Mouse (Mus musculus) liver, postnatal 0 days (tissue): ENCODE results near the gene Cops6. TPM values are rescaled to one million over a fixed set of nuclear protein-coding genes. Genes with fewer than 3 reads are reported as not detected.
A peak's percentile ranks its signal among the peaks of the same experiment; 100 is the strongest.

Source experiments
- ATAC-seq: fragments of 200-750 bp; cut with Nextera tagmentation; 2 replicates; pipeline ENCODE4 v1.8.0; 2017; ENCODE audit warnings: mild to moderate bottlenecking, moderate library complexity
- DNase-seq: peaks from one replicate; pipeline ENCODE4 v3.0.0-alpha.2; 2016
- H3K27ac ChIP-seq: fragments of 300-500 bp; sonication (generic); 2 replicates; pipeline ENCODE4 v1.5.1; 2014; ENCODE audit warnings: antibody characterized with exemption, moderate library complexity, mild to moderate bottlenecking, low read depth
- H3K27me3 ChIP-seq: fragments of 300-500 bp; sonication (generic); 2 replicates; pipeline ENCODE4 v1.6.1; 2014; ENCODE audit warnings: low read length, control low read depth, mixed read lengths; ENCODE audit not compliant: insufficient read depth
- H3K36me3 ChIP-seq: fragments of 300-500 bp; sonication (generic); replicated peaks from 2 replicates; pipeline ENCODE4 v1.6.1; 2014; ENCODE audit warnings: mild to moderate bottlenecking, control low read depth, low read length, moderate library complexity, mixed read lengths; ENCODE audit not compliant: insufficient read depth
- H3K4me1 ChIP-seq: fragments of 300-500 bp; sonication (generic); 2 replicates; pipeline ENCODE4 v1.6.1; 2014; ENCODE audit warnings: antibody characterized with exemption, mild to moderate bottlenecking, control low read depth; ENCODE audit not compliant: insufficient read depth
- H3K4me2 ChIP-seq: fragments of 300-500 bp; sonication (generic); 2 replicates; pipeline ENCODE4 v1.6.1; 2014; ENCODE audit warnings: low read depth, mild to moderate bottlenecking, low read length, moderate library complexity, mixed read lengths
- H3K4me3 ChIP-seq: fragments of 300-500 bp; sonication (generic); 2 replicates; pipeline ENCODE4 v1.5.1; 2014; ENCODE audit warnings: low read depth, low read length
- H3K9ac ChIP-seq: fragments of 300-500 bp; sonication (generic); replicated peaks from 2 replicates; pipeline ENCODE4 v1.6.1; 2014; ENCODE audit warnings: mild to moderate bottlenecking, moderate library complexity
- H3K9me3 ChIP-seq: fragments of 300-500 bp; sonication (generic); 2 replicates; pipeline ENCODE4 v1.6.1; 2016; ENCODE audit warnings: mild to moderate bottlenecking, control low read depth, low read length, mixed read lengths
- CTCF ChIP-seq: sonication (generic); IDR thresholded peaks from 2 replicates; pipeline ENCODE4 v1.5.1; 2016; ENCODE audit warnings: antibody characterized with exemption, low read depth
- EP300 ChIP-seq: IDR thresholded peaks from 2 replicates; pipeline ENCODE4 v1.6.1; 2016; ENCODE audit warnings: antibody characterized with exemption, low read depth, mild to moderate bottlenecking
- WGBS: fragments of 180-500 bp; shearing (Covaris S2); extraction: QIAGEN DNeasy Blood & Tissue Kit; methylation state at CpG from one replicate; pipeline ENCODE4 v1.1.7; 2014; ENCODE audit not compliant: insufficient replicate concordance; 5-methylcytosine and 5-hydroxymethylcytosine counted together
- polyA plus RNA-seq: library from polyadenylated mRNA; unstranded; fragments of >200 nt; fragmentation: Nextera tagmentation; extraction: Ambion mirVana; gene quantifications from 2 replicates; pipeline ENCODE4 v1.2.1, GENCODE M21; 2015

Gene Cops6
- polyA plus RNA-seq, 1 experiment from 2014 or later: 222 TPM

DNA sequence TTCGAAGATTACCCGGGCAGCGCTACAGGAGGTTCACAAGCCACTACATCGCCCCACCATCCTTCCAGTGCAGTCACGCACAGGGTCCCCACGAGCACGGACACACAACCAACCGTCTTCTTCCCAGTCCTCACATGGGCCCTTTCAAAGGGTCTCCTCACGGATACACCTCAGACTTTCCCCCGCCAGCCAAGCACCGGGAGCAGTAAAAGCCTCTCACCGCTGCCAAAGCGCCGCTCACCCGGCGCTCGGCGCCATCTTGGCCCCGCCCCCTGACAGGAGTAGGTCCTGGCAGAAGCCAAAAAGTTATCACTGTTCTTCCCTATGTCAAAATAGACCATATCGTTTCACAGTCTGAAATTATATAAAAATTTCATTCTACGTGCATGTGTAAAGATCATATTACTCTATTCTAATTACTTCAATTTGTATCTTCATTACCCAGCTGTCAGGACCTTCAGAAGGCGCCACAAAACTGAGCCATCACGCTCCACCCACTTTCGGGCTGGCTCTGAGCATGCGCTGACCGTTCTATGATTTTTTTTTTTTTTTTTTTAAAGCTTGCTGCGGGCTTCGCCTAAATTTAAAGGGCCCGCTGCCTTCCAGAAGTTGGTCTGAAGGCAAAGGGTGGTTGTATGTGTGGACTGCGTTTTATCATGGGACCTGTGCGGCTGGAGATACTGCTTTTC is 26.2 kb downstream of the Cops6 start, which contains the start of the genes Taf6 and Cnpy4:
Gene Taf6, minus strand, starts transcription at position 502 of the 689 bp plus-strand sequence.
Gene Cnpy4, plus strand, starts transcription at position 536 of the 689 bp plus-strand sequence.
- TF ChIP-seq EP300 (peak; percentile 100), CTCF (no peak)
- Histone ChIP-seq H3K36me3 (peaks cover 20% of the 10 kb centered on the region), H3K9me3 (no peaks in the 10 kb centered on the region), H3K27me3 (no peaks in the 10 kb centered on the region), H3K9ac (peak within 1 kb of the TSS; percentile 94), H3K27ac (peak within 1 kb of the TSS; percentile 70), H3K4me3 (peak within 1 kb of the TSS; percentile 96), H3K4me1 (peaks cover 16% of the 10 kb centered on the region), H3K4me2 (peak within 1 kb of the TSS; percentile 94)
- ATAC-seq: peak; percentile 91
- WGBS: under 1% methylated on average over 31 of the region's 31 CpGs
- peak; percentile 89 for DNase-seq

DNA sequence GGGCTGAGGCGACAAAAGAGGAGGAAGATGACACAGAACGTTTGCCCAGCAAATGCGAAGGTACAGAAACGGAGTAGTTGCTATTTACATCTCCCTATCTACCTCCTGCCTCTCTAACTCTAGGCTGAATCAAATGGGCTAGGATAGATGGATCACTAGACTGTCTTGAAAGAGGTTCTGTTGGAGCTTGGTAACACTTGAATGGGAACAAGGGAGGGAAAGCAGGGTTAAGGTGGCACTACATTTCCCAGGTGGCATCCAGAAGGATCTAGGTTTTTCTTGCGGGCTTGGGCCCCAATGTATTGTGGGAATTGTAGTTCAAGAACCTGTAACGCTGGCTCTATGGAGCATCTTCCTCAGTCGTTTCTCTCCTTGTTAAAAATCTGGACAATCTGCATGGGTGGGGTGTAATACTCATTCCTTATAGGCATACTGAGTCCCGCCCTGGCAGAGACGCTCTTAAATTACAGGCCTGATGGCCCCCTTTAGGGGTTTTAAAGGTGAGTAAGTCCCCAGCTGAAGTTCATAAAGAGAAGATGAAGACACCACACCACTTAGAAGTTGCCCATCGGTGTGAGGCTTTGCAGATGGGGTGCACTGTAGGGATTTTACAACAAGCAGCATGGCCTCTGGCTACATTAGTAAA is 26.9 kb downstream of the Cops6 start:
- peak; percentile 67 for DNase-seq
- Histone ChIP-seq H3K27me3 (no peaks in the 10 kb centered on the region), H3K4me1 (peaks cover 16% of the 10 kb centered on the region), H3K4me3 (peak overlapping the region; percentile 96), H3K9ac (peak overlapping the region; percentile 94), H3K36me3 (peaks cover 14% of the 10 kb centered on the region), H3K9me3 (no peaks in the 10 kb centered on the region), H3K4me2 (peak overlapping the region; percentile 94), H3K27ac (peak overlapping the region; percentile 70)
- 2% methylated on average over 10 of the region's 10 CpGs for WGBS
- TF ChIP-seq EP300: no peak
- no peak for TF ChIP-seq CTCF
- peak; percentile 84 for ATAC-seq

DNA sequence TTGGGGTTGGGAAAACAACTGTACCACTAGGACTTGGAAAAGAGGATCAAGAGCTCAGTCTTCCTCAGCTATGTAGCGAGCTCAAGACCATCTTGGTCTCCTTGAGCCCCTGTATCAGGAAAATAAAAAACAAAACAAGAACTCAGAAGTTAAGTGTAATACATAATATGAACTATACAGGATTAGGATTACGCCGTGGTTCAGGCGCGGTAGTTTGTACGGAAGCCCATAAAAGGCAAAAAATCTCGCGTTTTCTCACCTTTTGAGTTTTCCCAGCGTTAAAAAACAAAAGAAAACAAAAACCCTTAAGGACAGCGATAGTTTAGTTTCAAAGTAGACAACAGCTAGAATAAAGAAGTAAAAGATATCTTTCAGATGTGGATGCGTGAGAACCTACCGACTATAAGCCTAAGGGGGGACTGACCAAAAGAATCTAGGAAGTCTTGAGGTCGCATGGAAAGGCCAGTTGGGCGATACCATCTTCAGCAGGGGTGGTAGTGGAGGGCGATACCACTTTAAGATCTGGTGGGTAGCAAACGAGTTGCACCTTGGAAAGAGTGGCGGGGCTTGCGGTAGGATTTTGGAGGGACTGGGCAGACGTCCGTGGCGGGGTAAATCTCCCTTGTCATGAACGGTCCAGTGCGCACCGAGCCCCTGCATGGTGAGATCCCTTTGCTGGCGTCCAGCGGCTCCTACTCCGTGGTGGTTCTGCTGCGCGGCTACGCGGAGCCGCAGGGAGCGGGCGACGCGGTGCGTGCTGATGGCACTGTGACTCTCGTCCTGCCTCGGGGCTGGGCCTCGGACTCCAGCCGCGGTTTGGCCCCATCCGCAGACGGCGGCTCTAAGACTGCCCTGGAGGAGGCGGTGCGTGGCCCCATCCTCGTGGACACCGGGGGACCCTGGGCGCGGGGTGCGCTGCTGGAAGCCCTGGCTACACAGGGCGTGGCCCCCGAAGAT is 33.2 kb downstream of the Cops6 start, which contains the start of gene Mblac1:
Gene Mblac1, plus strand, starts transcription at position 544 of the 957 bp plus-strand sequence.
- Histone ChIP-seq H3K9me3 (no peaks in the 10 kb centered on the region), H3K4me2 (peak within 1 kb of the TSS; percentile 100), H3K27ac (peak within 1 kb of the TSS; percentile 86), H3K27me3 (no peaks in the 10 kb centered on the region), H3K4me1 (peaks cover 15% of the 10 kb centered on the region), H3K36me3 (0 out of 2 replicates have a peak, but pooled peaks cover 3% of the 10 kb centered on the region), H3K4me3 (peak within 1 kb of the TSS; percentile 83), H3K9ac (peak within 1 kb of the TSS; percentile 87)
- 6% methylated on average over 54 of the region's 54 CpGs for WGBS
- peak; percentile 83 for ATAC-seq
- peak; percentile 60; the same call in 1 of the 2 replicates for TF ChIP-seq EP300
- no peak for TF ChIP-seq CTCF
- peak; percentile 86 for DNase-seq

DNA sequence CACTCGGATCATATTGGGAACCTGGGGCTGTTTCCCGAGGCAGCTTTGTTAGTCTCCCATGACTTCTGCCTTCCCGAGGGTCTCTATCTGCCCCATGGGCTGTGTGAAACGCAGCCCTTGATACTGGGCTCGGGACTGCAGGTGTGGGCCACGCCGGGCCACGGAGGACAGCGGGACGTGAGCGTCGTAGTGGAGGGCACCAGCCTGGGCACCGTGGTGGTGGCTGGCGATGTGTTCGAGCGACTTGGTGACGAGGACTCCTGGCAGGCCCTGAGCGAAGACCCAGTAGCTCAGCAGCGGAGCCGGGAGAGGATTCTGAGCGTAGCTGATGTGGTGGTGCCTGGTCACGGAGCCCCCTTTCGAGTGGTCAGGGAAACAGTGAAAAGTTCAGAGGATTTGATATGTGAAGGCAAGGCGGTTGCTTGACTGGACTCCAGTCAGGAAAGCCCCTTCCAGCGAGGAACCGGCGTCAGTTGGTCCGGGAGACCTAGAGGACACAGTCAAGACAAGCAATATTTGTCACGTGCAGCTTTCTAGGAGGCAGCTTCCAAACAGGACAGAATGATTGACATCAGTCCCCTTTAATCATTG is 34.0 kb downstream of the Cops6 start:
- Histone ChIP-seq H3K9ac (peak overlapping the region; percentile 87), H3K9me3 (no peaks in the 10 kb centered on the region), H3K27ac (peak overlapping the region; percentile 86), H3K4me2 (peak overlapping the region; percentile 100), H3K36me3 (0 out of 2 replicates have a peak, but pooled peaks cover 3% of the 10 kb centered on the region), H3K27me3 (no peaks in the 10 kb centered on the region), H3K4me1 (peaks cover 15% of the 10 kb centered on the region), H3K4me3 (peak overlapping the region; percentile 83)
- 2% methylated on average over 29 of the region's 29 CpGs for WGBS
- DNase-seq (peak; percentile 38), ATAC-seq (peak; percentile 42)
- TF ChIP-seq CTCF (no peak), EP300 (no peak)

DNA sequence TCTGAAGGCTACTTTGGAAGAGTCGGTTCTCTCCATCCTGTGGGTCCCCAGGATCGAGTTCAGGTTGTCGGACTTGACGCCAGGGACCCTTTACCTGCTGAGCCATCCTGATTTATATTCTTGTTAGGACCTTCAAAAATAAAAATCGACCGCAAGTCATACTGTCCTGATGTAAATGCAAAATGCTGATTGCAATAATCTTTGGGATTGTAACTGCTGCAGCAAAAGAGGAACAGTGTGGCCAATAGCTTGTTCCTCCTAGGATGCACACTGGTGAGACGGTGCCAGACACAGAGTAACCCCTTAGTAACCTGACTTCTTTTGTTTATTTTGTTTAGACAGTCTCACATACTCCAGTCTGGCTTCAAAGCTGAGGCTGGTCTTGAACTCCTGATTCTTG is 34.6 kb downstream of the Cops6 start:
- Histone ChIP-seq H3K4me2 (peak overlapping the region; percentile 100), H3K4me3 (no peak overlapping the region), H3K9ac (no peak overlapping the region), H3K27me3 (no peaks in the 10 kb centered on the region), H3K9me3 (no peaks in the 10 kb centered on the region), H3K27ac (no peak overlapping the region), H3K36me3 (no peaks in the 10 kb centered on the region), H3K4me1 (peaks cover 15% of the 10 kb centered on the region)
- ATAC-seq (no peak), DNase-seq (no peak)
- TF ChIP-seq EP300 (no peak), CTCF (no peak)
- WGBS: 54% methylated on average over 7 of the region's 7 CpGs
